Mouse (Mus musculus) right cerebral cortex, adult 2 months (tissue): ENCODE measurements around the gene Tbx3.

Experiments
- DNase-seq, 2 experiments: peaks; one replicate each; pipeline ENCODE4 v3.0.0; 2021 to 2022; ENCODE audit warnings: low spot score in 2 of 2

The Tbx3 gene

GRCm38 (mm10) chr5:119670566-119671108 lies at the start of gene Tbx3:
Gene Tbx3, plus strand, starts transcription at chr5:119670669.
- DNase-seq = peak; percentile 48 to 73

- DNase-seq = no peak
These were observed 48.4 kb upstream of the Tbx3 start for GRCm38 (mm10) chr5:119622076-119622475.

- DNase-seq = no peak
These were observed 45.9 kb upstream of the Tbx3 start for GRCm38 (mm10) chr5:119624554-119624953.

- no peak for DNase-seq
These were observed 44.9 kb upstream of the Tbx3 start for GRCm38 (mm10) chr5:119625603-119626002.

- no peak for DNase-seq
These were observed 44.3 kb upstream of the Tbx3 start for GRCm38 (mm10) chr5:119626154-119626553.

GRCm38 (mm10) chr5:119626662-119627061 lies 43.8 kb upstream of the Tbx3 start:
- DNase-seq = no peak

GRCm38 (mm10) chr5:119628100-119628499 lies 42.4 kb upstream of the Tbx3 start:
- no peak for DNase-seq

GRCm38 (mm10) chr5:119628746-119629327 lies 41.6 kb upstream of the Tbx3 start:
- DNase-seq = no peak

- no peak for DNase-seq
These were observed 36.9 kb upstream of the Tbx3 start for GRCm38 (mm10) chr5:119633581-119633980.

GRCm38 (mm10) chr5:119634861-119635260 lies 35.6 kb upstream of the Tbx3 start:
- no peak for DNase-seq

GRCm38 (mm10) chr5:119638300-119638699 lies 32.2 kb upstream of the Tbx3 start:
- no peak for DNase-seq

- DNase-seq = no peak
These were observed 29.4 kb upstream of the Tbx3 start for GRCm38 (mm10) chr5:119641094-119641493.

GRCm38 (mm10) chr5:119641714-119642113 lies 28.8 kb upstream of the Tbx3 start:
- DNase-seq = no peak

- no peak for DNase-seq
These were observed 23.5 kb upstream of the Tbx3 start for GRCm38 (mm10) chr5:119646965-119647364.

- no peak for DNase-seq
These were observed 19.1 kb upstream of the Tbx3 start for GRCm38 (mm10) chr5:119651135-119651965.

- no peak for DNase-seq
These were observed 14.1 kb upstream of the Tbx3 start for GRCm38 (mm10) chr5:119656354-119656753.

- no peak for DNase-seq
These were observed 13.6 kb upstream of the Tbx3 start for GRCm38 (mm10) chr5:119656856-119657255.

- no peak for DNase-seq
These were observed 13.1 kb upstream of the Tbx3 start for GRCm38 (mm10) chr5:119657362-119657761.

- no peak for DNase-seq
These were observed 12.7 kb upstream of the Tbx3 start for GRCm38 (mm10) chr5:119657804-119658203.

GRCm38 (mm10) chr5:119658396-119658795 lies 12.1 kb upstream of the Tbx3 start:
- no peak for DNase-seq

GRCm38 (mm10) chr5:119659041-119659440 lies 11.4 kb upstream of the Tbx3 start:
- DNase-seq = no peak

GRCm38 (mm10) chr5:119660526-119661410 lies 9.7 kb upstream of the Tbx3 start:
- DNase-seq = no peak
